Mouse (Mus musculus): ENCODE measurements at regions not wholly inside any gene's neighbourhood (a gene's known extent, or its start where the extent isn't known, plus 50 kb on each side); places are given as distances from the start of the nearest gene placed in this dataset.

GRCm38 (mm10) chr8:86428998-86429651 is 151.4 kb downstream of the Abcc12 start:
- no peak for DNase-seq (ENCODE audit: low spot score)

GRCm38 (mm10) chr8:86428131-86428530 is 152.4 kb downstream of the Abcc12 start:
- no peak for DNase-seq (ENCODE audit: low spot score)

- DNase-seq (ENCODE audit: low spot score), result no peak
Measured at GRCm38 (mm10) chr8:86426056-86426455, 154.4 kb downstream of the Abcc12 start.

- no peak for DNase-seq (ENCODE audit: low spot score)
Measured at GRCm38 (mm10) chr8:86425382-86425781, 155.1 kb downstream of the Abcc12 start.

GRCm38 (mm10) chr8:86419059-86419651 is 161.3 kb downstream of the Abcc12 start:
- no peak for DNase-seq (ENCODE audit: low spot score)

GRCm38 (mm10) chr8:86418414-86418981 is 162.0 kb downstream of the Abcc12 start:
- no peak for DNase-seq (ENCODE audit: low spot score)

- no peak for DNase-seq (ENCODE audit: low spot score)
Measured at GRCm38 (mm10) chr8:86415208-86415607, 165.3 kb downstream of the Abcc12 start.

- no peak for DNase-seq (ENCODE audit: low spot score)
Measured at GRCm38 (mm10) chr8:86411232-86411631, 169.3 kb downstream of the Abcc12 start.

- DNase-seq (ENCODE audit: low spot score), result no peak
Measured at GRCm38 (mm10) chr8:86406196-86406595, 174.3 kb downstream of the Abcc12 start.

- DNase-seq (ENCODE audit: low spot score), result no peak
Measured at GRCm38 (mm10) chr8:86403434-86403833, 177.1 kb downstream of the Abcc12 start.

GRCm38 (mm10) chr8:86401946-86402345 is 178.5 kb downstream of the Abcc12 start:
- no peak for DNase-seq (ENCODE audit: low spot score)

- DNase-seq (ENCODE audit: low spot score), result no peak
Measured at GRCm38 (mm10) chr8:86395121-86395520, 185.4 kb downstream of the Abcc12 start.

GRCm38 (mm10) chr8:86393835-86394234 is 186.7 kb downstream of the Abcc12 start:
- no peak for DNase-seq (ENCODE audit: low spot score)

GRCm38 (mm10) chr8:86393374-86393773 is 187.1 kb downstream of the Abcc12 start:
- DNase-seq (ENCODE audit: low spot score), result no peak

GRCm38 (mm10) chr8:86390715-86391114 is 189.8 kb downstream of the Abcc12 start:
- no peak for DNase-seq (ENCODE audit: low spot score)

GRCm38 (mm10) chr8:86389690-86390671 is 190.5 kb downstream of the Abcc12 start:
- peak; percentile 67 for DNase-seq (ENCODE audit: low spot score)

GRCm38 (mm10) chr8:86385236-86385635 is 195.2 kb downstream of the Abcc12 start:
- DNase-seq (ENCODE audit: low spot score), result no peak

GRCm38 (mm10) chr8:86381977-86382376 is 198.5 kb downstream of the Abcc12 start:
- no peak for DNase-seq (ENCODE audit: low spot score)

- peak; percentile 13 for DNase-seq (ENCODE audit: low spot score)
Measured at GRCm38 (mm10) chr8:86368062-86368461, 212.4 kb downstream of the Abcc12 start.

GRCm38 (mm10) chr8:86366636-86367035 is 213.8 kb downstream of the Abcc12 start:
- no peak for DNase-seq (ENCODE audit: low spot score)

GRCm38 (mm10) chr8:86365726-86366125 is 214.8 kb downstream of the Abcc12 start:
- no peak for DNase-seq (ENCODE audit: low spot score)

GRCm38 (mm10) chr8:86364898-86365297 is 215.6 kb downstream of the Abcc12 start:
- DNase-seq (ENCODE audit: low spot score), result no peak
